Mouse (Mus musculus) cerebellum, adult 8-10 months (tissue): ENCODE measurements around the gene Arl8a.

Experiments
- DNase-seq: peaks from one replicate; pipeline ENCODE4 v3.0.0; 2022

Gene Arl8a

DNA sequence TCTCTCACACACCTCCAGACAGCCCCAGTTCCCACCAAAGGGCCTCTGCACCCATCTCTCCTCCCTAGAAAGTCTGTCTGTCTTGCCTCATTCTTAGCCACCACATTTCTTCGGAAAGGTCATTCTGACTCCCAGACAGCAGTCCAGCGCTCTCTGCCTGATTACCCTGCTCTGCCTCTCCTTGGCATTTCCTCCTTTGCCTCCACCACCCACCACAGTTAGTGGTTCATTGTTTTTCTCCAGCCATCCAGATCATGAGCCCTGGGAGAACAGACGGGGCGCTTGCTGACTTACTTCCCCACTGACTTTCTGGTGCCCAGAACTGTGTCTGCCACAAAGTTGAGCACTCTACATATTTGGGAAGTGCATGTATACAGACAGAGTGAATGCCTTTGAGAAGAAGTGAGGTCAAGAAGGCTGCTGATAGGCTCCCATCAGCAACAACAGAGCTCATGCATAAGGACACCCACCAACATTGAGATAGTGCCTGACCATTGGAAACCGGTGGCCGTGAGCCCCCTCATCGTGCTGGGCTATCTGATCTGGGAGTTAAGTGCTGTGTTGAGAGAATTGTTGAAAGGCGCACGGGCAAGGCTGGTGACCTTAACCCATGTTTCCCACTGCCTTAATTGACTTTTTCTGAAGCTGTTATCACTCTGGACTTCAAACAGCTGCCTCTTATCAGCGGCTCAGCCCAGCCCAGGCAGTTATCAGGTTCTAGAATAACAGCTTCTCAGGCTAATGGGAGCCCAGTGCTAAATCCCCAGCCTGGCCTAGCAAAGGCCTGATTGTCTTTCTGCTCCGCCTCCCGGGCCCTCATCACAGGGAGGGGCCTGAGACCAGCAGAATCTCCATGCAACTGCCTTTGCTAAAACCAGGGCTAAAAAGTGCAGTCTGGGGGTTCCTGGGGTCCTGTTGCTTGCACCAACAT, 57.8 kb downstream of the Arl8a start:
- DNase-seq: no peak

DNA sequence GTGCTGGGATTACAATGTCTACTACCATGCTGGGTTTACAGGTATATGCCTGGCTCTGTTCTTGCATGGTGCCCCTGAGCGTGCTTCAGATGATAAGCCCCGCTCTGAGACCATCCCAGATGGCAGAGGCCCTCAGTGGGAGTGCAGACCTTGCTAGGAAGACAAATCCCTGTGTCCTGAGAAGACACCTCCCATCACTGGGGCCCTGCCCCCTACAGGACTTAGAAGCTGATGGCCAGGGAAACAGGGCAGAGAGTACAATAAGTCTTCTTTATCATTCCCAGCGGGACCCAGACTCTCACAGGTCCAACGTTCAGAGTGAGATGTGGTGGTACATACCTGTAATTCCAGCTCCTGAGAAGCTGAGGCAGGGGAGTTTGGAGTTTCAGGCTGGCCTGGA, 58.6 kb downstream of the Arl8a start:
- DNase-seq: no peak
